Mouse (Mus musculus) adrenal gland, postnatal 25 days (tissue): ENCODE measurements around the gene Sgsm3. TPM values are rescaled to one million over a fixed set of nuclear protein-coding genes. Genes with fewer than 3 reads are reported as not detected.

Source experiments
- DNase-seq: peaks from one replicate; pipeline ENCODE4 v3.0.0; 2021; ENCODE audit warnings: mixed read lengths
- total RNA-seq: library from RNA; stranded (reverse); gene quantifications from 2 replicates; pipeline ENCODE4 v1.2.3, GENCODE M21; 2021

Sgsm3 gene
- total RNA-seq, 1 experiment from 2014 or later = 22.3 TPM

DNA sequence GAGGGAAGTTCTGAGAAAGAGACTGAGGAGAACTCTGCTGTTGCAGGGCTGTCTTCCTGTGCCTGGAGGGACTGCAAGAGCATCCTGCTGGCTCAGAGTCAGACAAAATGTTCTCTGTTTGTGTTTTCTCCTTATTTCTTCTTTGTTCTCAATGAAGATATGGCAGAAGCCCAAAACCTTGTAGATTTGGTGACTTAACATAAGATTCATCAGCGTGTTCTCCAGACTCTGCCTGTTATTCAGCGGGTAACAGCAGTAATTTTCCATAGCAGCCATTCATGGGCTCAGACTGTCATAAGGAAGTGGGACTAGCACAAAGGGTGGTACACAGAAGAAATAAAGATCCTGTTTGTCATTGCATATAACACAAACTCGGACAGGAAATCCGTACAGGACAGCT, 2.0 kb downstream of the Sgsm3 start:
- no peak for DNase-seq

DNA sequence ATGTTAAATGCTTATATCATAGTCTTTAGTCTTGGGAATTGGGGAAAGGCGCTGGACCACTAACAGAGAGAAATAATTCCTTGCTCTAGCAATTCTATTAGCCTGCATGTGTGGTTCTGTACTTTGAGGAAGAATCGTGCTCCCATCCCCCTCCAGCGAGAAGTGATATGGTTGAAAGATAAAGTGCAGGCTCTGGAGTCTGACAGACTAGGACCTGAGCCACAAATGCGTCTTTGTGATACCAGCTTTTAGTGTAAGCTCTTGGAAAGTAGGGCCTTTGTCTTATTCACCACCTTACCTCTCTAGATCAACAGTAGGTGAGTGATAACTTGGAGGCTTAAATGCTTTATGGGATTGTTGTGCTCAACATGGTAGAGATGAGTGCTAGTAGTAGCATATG, 3.6 kb downstream of the Sgsm3 start:
- DNase-seq = no peak

DNA sequence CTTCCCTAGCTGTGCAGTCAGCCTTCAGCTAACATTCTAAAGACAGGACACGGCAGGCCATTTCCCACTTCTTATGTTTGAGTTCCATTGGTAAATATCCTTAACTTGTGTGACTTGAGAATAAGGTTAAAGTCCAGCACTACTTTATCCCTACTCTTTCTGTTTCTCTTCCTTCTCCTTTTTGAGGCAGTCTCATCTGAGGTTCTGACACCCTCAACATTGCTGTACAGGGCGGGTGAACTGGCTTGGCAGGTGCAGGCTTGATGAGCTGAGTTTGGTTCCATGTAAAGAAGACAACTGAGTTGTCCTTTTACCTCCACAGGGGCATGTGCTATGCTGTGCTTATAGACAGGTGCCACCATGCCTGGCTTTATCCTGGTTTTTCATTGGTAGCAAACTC, 5.7 kb downstream of the Sgsm3 start:
- no peak for DNase-seq

DNA sequence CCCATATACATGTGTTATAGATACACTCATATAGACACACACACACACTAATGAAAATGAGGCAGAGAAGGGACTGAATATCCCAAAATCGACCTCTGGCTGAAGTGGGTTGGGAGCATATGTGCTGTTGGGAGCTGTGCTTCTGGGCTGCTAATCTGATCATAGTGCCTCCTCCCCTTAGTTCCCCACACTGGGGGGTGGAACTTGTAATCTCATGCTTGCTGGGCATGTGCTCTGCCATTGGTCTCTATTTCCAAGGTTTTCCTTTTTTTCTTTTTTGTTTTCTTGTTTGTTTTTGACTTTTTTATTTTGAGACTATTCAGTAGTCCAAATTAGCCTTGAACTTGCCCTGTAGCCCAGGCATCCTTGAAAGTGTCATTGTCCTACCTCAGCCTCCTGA, 10.8 kb downstream of the Sgsm3 start:
- DNase-seq = no peak

DNA sequence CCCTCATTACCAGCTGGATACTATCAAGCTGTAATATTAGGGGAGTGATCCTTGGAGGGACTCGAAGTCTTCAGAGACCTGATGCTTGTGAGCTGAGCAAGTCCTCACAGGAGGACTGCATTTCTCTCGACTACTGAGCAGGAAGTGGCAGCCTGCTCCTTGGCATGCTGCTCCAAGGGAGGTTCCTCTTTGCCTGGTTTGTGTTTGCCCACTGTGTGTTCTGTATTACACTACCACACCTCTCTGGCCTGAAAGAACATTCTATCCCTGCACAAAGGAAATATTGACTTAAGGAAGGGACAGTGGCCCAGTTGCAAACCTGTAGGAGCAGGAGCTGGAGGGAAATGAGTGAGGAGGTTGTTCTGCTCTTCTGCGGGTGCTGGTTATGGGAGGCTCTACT, 12.1 kb downstream of the Sgsm3 start:
- DNase-seq = no peak

DNA sequence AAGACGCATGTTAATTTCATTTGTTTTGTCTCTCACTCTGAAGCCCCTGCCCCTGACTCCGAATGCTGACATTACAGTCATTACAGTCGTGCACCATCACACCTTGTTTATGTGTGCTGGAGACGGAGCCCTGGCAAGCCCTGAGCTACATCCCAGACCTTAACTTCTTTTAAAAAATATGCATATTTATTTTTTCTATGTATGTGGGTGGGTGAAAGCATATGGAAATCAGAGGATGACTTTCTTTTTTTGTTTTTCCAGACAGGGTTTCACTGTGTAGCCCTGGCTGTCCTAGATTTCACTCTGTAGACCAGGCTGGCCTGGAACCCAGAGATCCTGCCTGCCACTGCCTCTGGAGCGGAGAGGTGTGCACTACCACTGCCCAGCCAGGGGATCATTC, 17.4 kb downstream of the Sgsm3 start:
- DNase-seq = no peak

DNA sequence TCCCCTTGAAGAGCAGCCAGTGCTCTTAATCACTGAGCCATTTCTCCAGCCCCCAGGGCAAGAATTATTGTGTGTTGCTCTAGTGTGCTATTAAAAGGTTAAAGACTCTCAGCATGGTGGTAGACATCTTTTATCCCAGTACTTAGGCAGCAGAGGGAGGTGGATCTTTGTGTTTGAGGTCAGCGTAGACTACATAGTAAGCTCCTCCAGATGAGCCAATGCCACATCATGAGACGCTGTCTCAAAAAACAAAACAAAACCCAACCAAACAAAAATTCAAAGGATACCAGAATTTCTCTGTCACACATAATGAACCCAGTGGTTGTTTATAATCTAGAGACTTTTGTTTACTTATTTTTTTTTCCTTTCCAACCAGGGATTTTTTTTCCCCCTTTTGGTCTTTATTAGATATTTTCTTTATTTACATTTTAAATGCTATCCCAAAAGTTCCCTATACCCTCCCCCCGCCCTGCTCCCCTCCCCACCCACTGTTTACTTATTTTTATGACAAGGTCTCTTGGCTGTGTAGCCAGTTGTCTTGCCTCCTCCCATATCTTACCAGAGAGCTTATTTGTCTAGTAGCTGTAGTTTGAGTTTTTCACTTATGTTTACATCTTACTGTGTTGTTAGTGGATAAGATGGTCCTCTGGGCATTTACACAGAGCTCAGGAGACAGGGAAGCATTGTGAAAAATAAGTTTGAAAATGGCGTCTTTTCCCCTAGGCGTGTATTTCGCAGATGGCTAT, 18.7 kb downstream of the Sgsm3 start:
- no peak for DNase-seq

DNA sequence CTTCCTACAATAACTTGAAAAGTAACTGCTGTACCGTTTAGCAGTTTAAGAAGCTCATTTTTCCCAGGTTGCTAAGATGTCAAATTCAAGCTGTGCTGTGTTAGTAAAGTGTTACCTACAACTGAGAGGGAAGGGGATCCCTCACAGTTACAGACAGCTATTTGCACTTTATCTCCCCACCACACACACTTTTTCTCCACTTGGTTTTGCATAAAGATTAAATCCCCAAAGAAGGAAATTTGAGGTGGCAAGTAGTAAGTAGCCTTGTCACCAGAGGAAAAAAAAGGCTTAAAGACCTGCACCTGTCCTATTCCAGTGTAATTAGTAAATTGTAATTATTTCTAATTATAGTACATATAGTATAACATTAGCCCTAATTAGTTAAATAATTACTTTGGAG, 19.5 kb downstream of the Sgsm3 start:
- DNase-seq = no peak

DNA sequence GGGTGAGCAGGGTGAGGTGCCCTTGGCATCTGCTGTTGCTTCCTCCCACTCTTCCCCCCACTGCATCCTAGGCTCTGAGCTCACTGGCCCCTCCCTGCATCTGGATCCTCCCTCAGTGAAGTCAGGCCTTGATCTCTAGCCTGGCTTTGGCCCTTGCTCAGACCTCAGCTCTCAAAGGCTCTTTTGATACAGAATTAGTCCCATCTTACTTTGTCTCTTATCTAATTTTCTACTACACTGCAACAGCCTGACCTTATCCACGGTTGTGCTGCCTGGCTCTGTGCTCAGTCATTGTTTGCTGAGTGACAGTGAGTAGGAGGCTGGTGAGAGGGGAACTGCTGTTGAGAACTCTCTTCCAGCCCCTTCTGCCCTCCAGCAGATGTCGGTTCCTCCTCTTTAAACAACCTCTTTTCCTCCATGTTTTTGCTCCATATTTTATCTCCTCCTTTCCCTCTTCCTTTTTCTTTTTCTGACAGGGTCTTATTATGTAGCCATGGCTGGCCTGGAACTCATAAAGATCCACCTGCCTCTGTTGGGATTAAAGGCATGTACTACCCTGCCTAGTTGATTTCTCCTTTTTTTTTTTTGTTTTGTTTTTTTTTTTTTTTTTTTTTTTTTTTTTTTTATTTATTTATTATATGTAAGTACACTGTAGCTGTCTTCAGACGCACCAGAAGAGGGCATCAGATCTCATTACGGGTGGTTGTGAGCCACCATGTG, 23.0 kb downstream of the Sgsm3 start:
- DNase-seq = no peak

DNA sequence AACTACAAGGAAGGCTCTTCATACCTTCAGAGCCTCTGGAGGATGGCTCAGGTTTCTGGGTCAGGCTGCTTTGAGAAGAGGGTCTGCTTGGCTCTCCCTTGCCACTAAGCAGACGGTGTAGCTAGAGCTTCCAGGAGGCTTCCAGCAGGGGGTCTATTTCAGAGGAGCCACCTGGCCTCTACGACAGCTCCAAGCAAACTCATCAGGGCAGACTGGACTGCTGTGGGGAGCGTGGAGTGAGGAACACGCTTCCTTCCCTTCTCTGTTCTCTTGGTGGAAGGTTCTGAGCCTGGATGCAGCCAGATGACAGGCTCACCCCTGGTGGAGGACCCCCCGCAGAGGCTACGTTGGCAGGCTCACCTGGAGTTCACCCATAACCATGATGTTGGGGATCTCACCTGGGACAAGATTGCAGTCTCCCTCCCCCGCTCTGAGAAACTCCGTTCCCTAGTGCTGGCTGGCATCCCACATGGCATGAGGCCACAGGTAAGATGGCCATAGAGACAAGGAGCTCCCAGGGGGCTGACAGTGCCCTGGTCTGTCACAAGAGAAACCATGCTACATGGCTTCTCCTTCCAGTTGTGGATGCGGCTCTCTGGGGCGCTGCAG, 28.7 kb downstream of the Sgsm3 start:
- DNase-seq = no peak

DNA sequence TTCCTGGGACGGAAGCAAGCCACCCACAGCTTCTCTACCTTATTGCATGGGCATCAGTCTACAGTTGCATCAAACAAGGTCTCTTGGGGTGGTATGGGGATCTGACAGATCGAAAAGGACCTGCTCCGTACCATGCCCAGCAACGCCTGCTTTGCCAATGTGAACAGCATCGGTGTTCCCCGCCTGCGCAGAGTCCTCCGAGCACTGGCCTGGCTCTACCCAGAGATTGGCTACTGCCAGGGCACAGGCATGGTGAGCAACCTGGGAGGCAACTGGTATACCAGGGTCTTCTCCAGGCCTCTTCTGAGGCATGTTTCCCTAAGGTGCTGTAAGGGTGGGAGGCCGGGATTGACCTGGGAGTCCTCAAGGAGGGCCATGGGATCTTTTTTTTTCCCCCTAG, 29.8 kb downstream of the Sgsm3 start:
- DNase-seq = no peak

DNA sequence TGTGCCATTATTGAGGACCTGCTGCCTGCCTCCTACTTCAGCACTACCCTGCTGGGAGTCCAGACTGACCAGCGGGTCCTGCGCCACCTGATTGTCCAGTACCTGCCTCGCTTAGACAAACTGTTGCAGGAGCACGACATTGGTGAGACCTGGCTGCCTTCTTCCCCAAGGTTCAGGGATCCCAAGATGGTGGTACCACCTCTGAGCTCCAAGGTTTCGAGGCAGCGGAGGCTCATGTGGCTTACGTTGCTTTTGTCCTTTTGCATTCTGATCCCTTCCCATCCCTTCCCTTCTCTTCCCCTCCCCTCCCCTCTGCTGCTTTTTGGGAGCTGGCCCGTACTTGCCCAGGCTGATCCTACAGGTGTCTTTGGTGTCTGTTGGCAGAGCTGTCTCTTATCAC, 30.3 kb downstream of the Sgsm3 start:
- no peak for DNase-seq

DNA sequence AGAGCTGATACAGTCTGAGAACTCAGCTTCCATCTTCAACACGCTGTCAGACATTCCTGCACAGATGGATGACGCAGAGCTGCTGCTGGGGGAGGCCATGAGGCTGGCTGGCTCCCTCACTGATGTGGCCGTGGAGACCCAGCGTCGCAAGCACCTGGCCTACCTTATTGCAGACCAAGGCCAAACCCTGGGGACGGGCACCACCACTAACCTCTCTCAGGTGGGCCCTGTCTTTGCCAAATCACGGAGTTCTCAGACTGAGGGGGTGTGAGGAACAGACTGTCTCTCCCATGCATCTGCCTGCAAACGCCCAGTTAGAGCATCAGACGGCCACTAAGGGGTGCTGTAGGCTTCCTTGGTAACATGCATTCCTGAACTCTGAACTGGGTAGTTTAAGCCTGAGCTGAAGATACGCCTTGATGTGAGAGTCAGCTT, 31.1 kb downstream of the Sgsm3 start:
- DNase-seq = no peak

DNA sequence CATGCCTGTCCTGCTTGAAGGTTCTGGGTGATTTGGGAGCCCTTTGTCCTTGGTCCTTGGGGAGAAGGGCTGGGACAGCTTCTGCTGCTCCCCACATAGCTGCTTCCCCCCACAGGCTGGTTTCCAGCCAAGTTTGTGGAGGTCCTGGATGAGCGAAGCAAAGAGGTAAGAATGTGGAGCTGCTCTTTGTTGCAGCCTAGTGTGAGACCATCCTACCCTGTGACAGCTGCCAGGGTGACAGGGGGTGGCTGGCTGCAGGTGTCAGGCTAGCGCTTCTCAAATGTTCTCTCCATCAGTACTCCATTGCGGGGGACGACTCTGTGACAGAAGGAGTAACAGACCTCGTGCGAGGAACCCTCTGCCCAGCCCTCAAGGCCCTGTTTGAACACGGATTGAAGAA, 32.5 kb downstream of the Sgsm3 start:
- DNase-seq = no peak

DNA sequence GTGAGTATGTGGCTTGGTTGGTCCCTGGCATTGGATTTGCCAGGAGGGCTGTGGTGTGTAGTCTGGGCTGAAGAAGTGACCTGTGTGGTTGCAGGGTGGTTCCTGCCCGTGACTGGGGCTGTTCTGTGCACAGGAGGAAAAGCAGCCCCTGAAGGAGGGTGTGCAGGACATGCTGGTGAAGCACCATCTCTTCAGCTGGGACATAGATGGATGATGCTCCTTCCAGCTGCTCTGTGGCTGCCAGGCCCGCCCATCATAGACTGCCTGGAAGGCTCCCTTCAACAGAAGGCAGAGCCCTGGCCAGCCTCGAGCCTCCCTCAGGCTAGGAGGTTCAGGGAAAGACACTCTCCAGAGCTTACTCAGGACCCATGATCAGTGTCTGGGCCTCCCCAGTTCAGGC, 34.0 kb downstream of the Sgsm3 start:
- no peak for DNase-seq

DNA sequence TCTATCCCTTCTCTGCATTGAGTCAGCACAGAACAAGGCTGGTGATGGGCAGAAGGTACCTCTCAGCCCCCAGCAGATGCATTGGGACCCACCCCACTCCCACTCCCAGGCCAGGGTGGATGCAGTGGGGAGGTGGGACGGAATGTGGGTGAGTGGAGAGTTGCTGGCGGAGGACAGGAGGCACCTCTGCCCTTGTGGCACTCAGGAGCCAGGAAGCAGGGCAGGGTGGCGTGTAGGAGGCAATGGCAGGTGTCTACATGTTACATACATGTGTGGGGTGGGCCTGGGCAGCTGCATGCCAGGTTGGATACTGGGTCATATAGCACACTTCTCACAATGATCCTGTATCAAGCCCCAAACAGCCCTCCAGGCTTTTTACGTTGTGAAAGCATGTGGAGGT, 34.8 kb downstream of the Sgsm3 start:
- no peak for DNase-seq

DNA sequence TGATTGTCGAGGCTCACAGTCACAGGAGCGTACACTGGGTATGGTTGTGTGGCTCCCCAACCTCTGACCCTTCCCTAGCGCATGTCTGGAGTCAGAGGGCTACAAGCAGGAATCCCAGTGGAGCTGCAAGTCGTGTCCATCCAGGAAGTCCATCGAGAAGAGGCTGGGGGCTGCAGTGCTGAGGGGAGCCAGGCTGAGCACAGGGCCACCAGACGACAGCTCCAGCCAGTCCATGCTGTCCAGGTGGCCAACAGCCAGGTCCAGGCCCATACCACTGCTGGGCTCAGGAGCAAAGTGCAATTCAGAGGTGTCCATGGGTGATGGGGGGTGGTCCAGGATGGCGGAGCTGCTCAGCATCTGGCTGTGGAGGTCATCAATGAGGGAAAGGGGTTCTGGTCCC, 35.6 kb downstream of the Sgsm3 start:
- no peak for DNase-seq

DNA sequence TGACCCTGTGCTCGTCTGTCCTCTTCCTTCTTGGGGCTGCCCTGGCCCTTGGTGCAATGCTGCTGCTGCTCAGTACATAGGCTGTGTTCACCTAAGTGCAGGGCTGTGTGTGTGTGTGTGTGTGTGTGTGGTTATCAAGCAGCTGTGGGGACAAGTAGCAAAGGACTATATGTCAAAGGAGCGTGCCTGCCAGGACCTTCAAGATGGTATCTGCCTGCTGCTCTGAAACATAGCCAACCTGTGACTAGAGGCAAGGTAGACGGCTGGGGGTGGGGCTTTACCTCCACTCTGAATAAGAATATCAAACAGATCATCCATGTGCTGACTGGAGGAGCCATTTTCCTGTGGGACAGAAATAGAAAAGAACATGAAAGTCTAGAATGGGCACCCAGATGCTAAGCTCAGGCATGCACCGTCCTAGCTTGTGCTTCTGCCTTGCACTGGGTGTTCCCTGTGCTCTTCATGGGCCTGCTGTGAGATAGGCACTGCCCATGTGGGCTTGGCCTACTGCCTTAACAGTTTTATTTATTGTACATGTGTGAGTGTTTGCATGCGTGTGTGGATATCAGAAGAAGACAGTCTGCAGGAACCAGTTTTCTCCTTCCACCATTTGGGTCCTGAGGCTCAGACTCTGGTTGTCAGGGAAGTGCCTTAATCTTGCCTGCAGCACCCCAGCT, 37.6 kb downstream of the Sgsm3 start:
- DNase-seq = no peak

DNA sequence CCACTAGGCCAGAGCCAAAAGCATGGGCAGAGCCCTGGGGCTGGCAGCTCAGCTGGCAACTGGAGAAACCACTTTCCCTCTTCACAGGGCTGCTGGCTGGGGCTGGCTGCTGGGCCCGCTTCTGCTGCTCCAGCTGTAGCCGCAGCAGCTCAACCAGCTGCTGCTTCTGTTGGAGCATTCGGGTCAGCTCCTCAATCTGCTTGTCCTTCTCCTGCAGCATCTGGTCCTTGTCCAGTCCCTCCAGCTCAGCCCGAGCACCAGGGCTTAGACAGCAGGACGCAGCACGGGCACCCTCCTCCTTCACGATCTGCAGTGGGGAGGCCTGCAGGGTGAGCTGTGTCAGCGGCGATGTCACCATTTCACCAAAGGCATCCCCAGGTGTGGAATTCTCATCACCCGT, 38.9 kb downstream of the Sgsm3 start:
- DNase-seq = no peak

DNA sequence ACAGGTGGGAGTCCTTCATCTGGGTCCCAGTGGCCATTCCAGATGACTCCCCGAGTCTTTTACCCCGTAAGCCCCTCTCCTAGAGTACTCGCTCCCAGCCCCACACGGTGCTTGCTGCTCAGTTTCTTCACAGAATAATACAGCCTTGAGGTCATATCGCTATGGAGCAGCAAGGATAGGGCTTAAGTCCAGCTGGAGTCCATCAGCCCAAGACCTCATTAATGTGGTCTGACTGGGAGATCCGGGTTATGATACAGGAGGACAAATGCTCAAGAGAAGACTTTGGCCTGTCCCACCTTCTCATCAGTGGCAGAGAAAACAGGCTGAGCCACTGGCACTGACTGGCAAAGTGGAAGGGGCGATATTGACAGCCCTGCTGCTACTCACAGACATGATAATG, 39.7 kb downstream of the Sgsm3 start:
- no peak for DNase-seq

DNA sequence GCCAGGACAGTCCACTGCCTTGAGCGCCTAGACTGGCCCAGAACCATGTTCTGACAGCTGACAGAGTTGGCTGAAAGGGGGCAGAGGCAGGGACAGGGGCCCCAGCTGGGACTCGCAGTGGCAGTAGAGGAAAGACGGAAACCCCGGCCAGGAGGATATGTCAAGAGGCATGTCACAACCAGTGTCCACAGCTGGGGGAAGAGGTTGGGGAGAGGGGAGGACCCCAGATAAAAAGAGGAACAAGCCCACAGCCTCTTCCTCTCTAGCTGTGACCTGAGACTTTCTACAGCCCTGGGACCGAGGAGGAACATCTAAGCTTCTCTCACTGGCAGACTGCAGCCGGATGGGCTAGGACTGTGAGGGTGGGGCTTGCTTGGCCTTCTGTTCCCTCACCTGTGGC, 43.8 kb downstream of the Sgsm3 start:
- DNase-seq = no peak

DNA sequence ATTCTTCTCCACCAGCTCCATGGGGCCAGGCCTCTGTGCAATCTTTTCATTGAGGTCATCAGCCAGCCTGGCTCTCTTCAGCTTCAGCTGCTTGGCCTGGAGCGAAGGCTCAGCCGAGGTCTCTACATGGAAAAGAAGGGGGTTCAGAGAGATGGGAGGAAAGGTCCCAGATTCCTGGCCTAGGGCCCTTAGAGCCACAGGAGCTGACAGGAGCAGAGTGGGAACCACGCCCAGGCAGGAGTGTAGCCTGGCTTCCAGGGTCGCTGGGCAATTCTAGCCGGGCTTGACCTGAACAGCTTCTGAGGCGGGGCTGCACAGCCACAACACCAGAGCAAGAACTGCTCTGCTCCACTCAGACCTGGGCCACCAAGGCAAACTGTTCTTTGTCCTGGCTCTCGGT, 44.9 kb downstream of the Sgsm3 start:
- no peak for DNase-seq

DNA sequence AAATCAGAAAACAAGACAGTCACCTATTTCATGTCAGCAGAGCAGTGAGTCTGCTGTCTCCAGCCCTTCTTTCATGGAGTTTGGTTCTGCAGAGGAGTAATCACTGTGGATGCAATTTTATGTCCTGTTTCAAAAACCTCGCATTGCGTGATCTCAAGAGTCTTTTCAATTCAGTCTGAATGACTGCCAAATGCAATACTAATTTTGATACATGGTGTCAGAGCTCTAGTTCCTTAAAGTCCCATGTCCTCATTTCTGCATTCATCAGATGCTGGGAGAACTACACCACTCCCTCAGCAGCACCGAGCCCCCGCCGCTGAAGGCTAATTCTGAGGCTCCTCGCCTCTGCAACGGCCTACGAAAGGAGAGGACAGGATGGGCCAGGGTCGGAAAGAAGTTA, 46.3 kb downstream of the Sgsm3 start:
- no peak for DNase-seq
